Mouse (Mus musculus) embryonic facial prominence, embryonic 11.5 days (tissue): Measurements from ENCODE around the gene Hcn1. TPM values are rescaled to one million over a fixed set of nuclear protein-coding genes. Genes with fewer than 3 reads are reported as not detected.

Experiments used
- ATAC-seq: fragments of 200-750 bp; cut with Nextera tagmentation; replicated peaks from 2 replicates; pipeline ENCODE4 v1.8.0; 2017; ENCODE audit warnings: low read depth; ENCODE audit not compliant: insufficient number of reproducible peaks, low FRiP score, low TSS enrichment
- DNase-seq: peaks from one replicate; pipeline ENCODE4 v3.0.0-alpha.2; 2015; ENCODE audit warnings: low spot score
- H3K27ac ChIP-seq: fragments of 300-500 bp; sonication (generic); replicated peaks from 2 replicates; pipeline ENCODE4 v1.5.1; 2014; ENCODE audit warnings: mild to moderate bottlenecking, low read depth, low read length, control low read depth
- H3K27me3 ChIP-seq: fragments of 300-500 bp; sonication (generic); 2 replicates; pipeline ENCODE4 v1.6.1; 2014; ENCODE audit warnings: mild to moderate bottlenecking, low read length, moderate library complexity, mixed read lengths; ENCODE audit not compliant: control insufficient read depth, insufficient read depth
- H3K36me3 ChIP-seq: fragments of 300-500 bp; sonication (generic); replicated peaks from 2 replicates; pipeline ENCODE4 v1.6.1; 2014; ENCODE audit warnings: low read depth, mild to moderate bottlenecking, low read length, moderate library complexity, mixed read lengths; ENCODE audit not compliant: control insufficient read depth, insufficient read depth
- H3K4me1 ChIP-seq: fragments of 300-500 bp; sonication (generic); 2 replicates; pipeline ENCODE4 v1.6.1; 2014; ENCODE audit warnings: low read length, mixed read lengths; ENCODE audit not compliant: control insufficient read depth, insufficient read depth
- H3K4me2 ChIP-seq: fragments of 300-500 bp; sonication (generic); 2 replicates; pipeline ENCODE4 v1.6.1; 2014; ENCODE audit warnings: low read depth, mild to moderate bottlenecking, control low read depth, low read length, moderate library complexity
- H3K4me3 ChIP-seq: fragments of 300-500 bp; sonication (generic); 2 replicates; pipeline ENCODE4 v1.5.1; 2014; ENCODE audit warnings: low read depth, low read length, control low read depth
- H3K9ac ChIP-seq: fragments of 300-500 bp; sonication (generic); replicated peaks from 2 replicates; pipeline ENCODE4 v1.6.1; 2014; ENCODE audit warnings: mild to moderate bottlenecking, control low read depth, low read length
- H3K9me3 ChIP-seq: fragments of 300-500 bp; sonication (generic); replicated peaks from 2 replicates; pipeline ENCODE4 v1.6.1; 2016; ENCODE audit warnings: mild to moderate bottlenecking, low read length, inconsistent platforms, mixed read lengths; ENCODE audit not compliant: control insufficient read depth
- WGBS: fragments of 180-500 bp; shearing (Covaris S2); extraction: QIAGEN DNeasy Blood & Tissue Kit; methylation state at CpG from one replicate; pipeline ENCODE4 v1.1.7; 2014; 5-methylcytosine and 5-hydroxymethylcytosine counted together
- polyA plus RNA-seq: library from polyadenylated mRNA; unstranded; fragments of >200 nt; fragmentation: Nextera tagmentation; extraction: Ambion mirVana; gene quantifications from 2 replicates; pipeline ENCODE4 v1.2.1, GENCODE M21; 2014

Gene Hcn1
- polyA plus RNA-seq, 1 experiment from 2014 or later = 0.06 TPM

GRCm38 (mm10) chr13:117898052-117898451 lies 295.9 kb downstream of the Hcn1 start:
- H3K4me1 ChIP-seq = no peaks in the 10 kb centered on the region

GRCm38 (mm10) chr13:117907801-117908200 lies 305.7 kb downstream of the Hcn1 start:
- Histone ChIP-seq H3K27me3 (no peaks in the 10 kb centered on the region), H3K9me3 (no peaks in the 10 kb centered on the region), H3K4me1 (no peaks in the 10 kb centered on the region), H3K27ac (no peak overlapping the region), H3K36me3 (no peaks in the 10 kb centered on the region), H3K9ac (no peak overlapping the region), H3K4me2 (no peak overlapping the region), H3K4me3 (no peak overlapping the region)
- DNase-seq = no peak
- no peak for ATAC-seq
- 91% methylated on average over 3 of the region's 3 CpGs for WGBS

More at GRCm38 (mm10) chr13:117898052-117898451, 295.9 kb downstream of the Hcn1 start:
- Histone ChIP-seq H3K4me3 (no peak overlapping the region), H3K36me3 (no peaks in the 10 kb centered on the region), H3K9me3 (no peaks in the 10 kb centered on the region), H3K4me2 (no peak overlapping the region), H3K9ac (no peak overlapping the region), H3K27ac (no peak overlapping the region), H3K27me3 (no peaks in the 10 kb centered on the region)
- 91% methylated on average over 2 of the region's 2 CpGs for WGBS
- no peak for ATAC-seq
- no peak for DNase-seq

GRCm38 (mm10) chr13:117929734-117930133 lies 327.6 kb downstream of the Hcn1 start:
- ATAC-seq = no peak
- no peaks in the 10 kb centered on the region for H3K27me3 ChIP-seq
- 87% methylated on average over 4 of the region's 4 CpGs for WGBS

GRCm38 (mm10) chr13:117931746-117932145 lies 329.6 kb downstream of the Hcn1 start:
- DNase-seq = no peak
- ATAC-seq = no peak
- 68% methylated on average over 2 of the region's 2 CpGs for WGBS

More at GRCm38 (mm10) chr13:117929734-117930133, 327.6 kb downstream of the Hcn1 start:
- Histone ChIP-seq H3K4me1 (no peaks in the 10 kb centered on the region), H3K36me3 (no peaks in the 10 kb centered on the region), H3K4me2 (no peak overlapping the region), H3K9ac (no peak overlapping the region), H3K4me3 (no peak overlapping the region), H3K27ac (no peak overlapping the region), H3K9me3 (no peaks in the 10 kb centered on the region)
- DNase-seq = no peak

GRCm38 (mm10) chr13:117938761-117939160 lies 336.6 kb downstream of the Hcn1 start:
- DNase-seq = no peak
- ATAC-seq = no peak
- 80% methylated on average over 1 of the region's 1 CpGs for WGBS
- H3K27me3 ChIP-seq = no peaks in the 10 kb centered on the region
- H3K27ac ChIP-seq = no peak overlapping the region
- no peak overlapping the region for H3K4me2 ChIP-seq
- H3K9ac ChIP-seq = no peak overlapping the region
- H3K9me3 ChIP-seq = no peaks in the 10 kb centered on the region
- no peaks in the 10 kb centered on the region for H3K36me3 ChIP-seq
- H3K4me3 ChIP-seq = no peak overlapping the region
- no peaks in the 10 kb centered on the region for H3K4me1 ChIP-seq

More at GRCm38 (mm10) chr13:117931746-117932145, 329.6 kb downstream of the Hcn1 start:
- no peak overlapping the region for H3K4me2 ChIP-seq
- H3K9me3 ChIP-seq = no peaks in the 10 kb centered on the region
- H3K9ac ChIP-seq = no peak overlapping the region
- H3K27ac ChIP-seq = no peak overlapping the region
- H3K36me3 ChIP-seq = no peaks in the 10 kb centered on the region
- H3K4me3 ChIP-seq = no peak overlapping the region
- H3K27me3 ChIP-seq = no peaks in the 10 kb centered on the region
- no peaks in the 10 kb centered on the region for H3K4me1 ChIP-seq

- Histone ChIP-seq H3K27ac (no peak overlapping the region), H3K27me3 (no peaks in the 10 kb centered on the region), H3K9me3 (no peaks in the 10 kb centered on the region), H3K36me3 (no peaks in the 10 kb centered on the region), H3K4me2 (no peak overlapping the region), H3K4me3 (no peak overlapping the region), H3K9ac (no peak overlapping the region), H3K4me1 (no peaks in the 10 kb centered on the region)
- DNase-seq (no peak), ATAC-seq (no peak)
- 86% methylated on average over 8 of the region's 8 CpGs for WGBS
Measured at GRCm38 (mm10) chr13:117940536-117941280, 338.6 kb downstream of the Hcn1 start.

GRCm38 (mm10) chr13:117946843-117947242 lies 344.7 kb downstream of the Hcn1 start:
- H3K27me3 ChIP-seq = no peaks in the 10 kb centered on the region
- H3K27ac ChIP-seq = no peak overlapping the region
- no peak overlapping the region for H3K9ac ChIP-seq
- ATAC-seq = no peak
- no peaks in the 10 kb centered on the region for H3K9me3 ChIP-seq
- H3K4me3 ChIP-seq = no peak overlapping the region
- no peaks in the 10 kb centered on the region for H3K4me1 ChIP-seq
- no peaks in the 10 kb centered on the region for H3K36me3 ChIP-seq
- DNase-seq = no peak
- no peak overlapping the region for H3K4me2 ChIP-seq
- 67% methylated on average over 3 of the region's 3 CpGs for WGBS

GRCm38 (mm10) chr13:117947704-117948376 lies 345.7 kb downstream of the Hcn1 start:
- Histone ChIP-seq H3K4me3 (no peak overlapping the region), H3K27me3 (no peaks in the 10 kb centered on the region), H3K9ac (no peak overlapping the region), H3K36me3 (no peaks in the 10 kb centered on the region), H3K27ac (no peak overlapping the region), H3K9me3 (no peaks in the 10 kb centered on the region), H3K4me1 (no peaks in the 10 kb centered on the region), H3K4me2 (no peak overlapping the region)
- DNase-seq (no peak), ATAC-seq (no peak)
- WGBS = 67% methylated on average over 1 of the region's 1 CpGs
